Mouse (Mus musculus): ENCODE data around the gene Tas1r3.

Tas1r3 gene

DNA sequence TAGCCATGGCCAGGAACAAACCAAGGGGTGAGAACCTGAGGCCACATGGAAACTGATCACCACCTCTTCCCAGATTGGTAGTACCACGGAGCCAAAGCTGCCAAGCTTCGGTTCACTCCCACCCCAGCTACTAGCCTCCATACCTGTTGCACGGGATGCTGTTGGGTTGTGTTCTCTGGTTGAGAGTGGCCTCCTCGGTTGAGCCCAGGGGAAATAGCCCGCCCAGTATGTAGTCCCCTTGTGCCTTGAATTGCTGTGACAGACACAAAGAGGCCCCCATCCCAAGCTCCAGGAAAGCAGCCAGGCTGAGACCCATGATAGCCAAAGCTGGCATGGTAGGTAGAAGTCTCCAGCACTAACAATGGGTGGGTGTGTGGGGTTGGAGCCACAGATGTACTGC is at the start of gene Tas1r3:
Gene Tas1r3 (minus strand): TSS at position 362 of the 400 bp plus-strand sequence.
- in situ Hi-C loops (cut with MboI, MseI): no loop called here

GRCm38 (mm10) chr4:155908751-155909150 is 45.6 kb upstream of the Tas1r3 start:
- in situ Hi-C loops (cut with MboI, MseI): loop anchor here (5.0 to 10.0 kb wide), 2 partner anchors 64 to 316 kb away; no protein-coding TSS in a partner anchor

DNA sequence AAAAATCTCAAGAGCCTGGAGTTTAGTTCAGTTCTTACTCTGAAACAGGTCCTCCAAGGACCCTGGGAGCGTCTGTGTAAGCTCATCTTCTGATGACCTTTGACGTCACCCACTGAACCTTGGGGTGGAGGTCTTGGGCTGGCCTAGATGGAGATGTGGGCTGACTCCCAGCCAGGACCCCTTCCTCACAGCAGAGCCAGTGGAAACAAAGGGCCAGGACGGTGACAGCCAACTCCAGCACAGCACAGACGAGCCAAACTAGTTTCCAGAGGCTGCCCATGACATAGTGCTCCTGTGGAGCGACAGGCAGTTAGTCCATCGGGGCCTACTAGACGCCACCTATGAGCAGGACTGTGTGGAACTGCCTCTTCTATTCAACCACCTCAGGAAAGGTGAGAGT is 45.1 kb upstream of the Tas1r3 start:
- in situ Hi-C loops (cut with MboI, MseI): loop anchor here (5.0 to 10.0 kb wide), 2 partner anchors 64 to 317 kb away; no protein-coding TSS in a partner anchor

DNA sequence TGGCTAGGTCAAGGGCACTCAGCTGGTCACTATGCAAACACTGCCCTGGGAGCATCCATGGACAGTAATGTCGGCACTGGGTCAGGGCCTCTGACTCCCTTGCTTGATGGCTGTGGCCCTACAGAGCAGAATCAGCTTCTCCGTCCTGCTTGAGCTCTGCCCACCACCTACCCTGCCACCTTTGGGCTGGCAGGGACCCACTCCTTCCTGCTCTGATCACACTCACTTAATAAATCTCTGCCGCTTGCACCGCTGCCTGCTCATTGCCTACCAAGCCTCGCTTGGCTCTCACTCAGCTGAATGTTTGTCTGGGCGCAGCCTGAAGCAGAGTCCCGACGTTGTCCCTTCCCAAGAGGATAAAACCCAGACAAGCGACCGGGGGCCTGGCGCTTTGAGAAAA is 43.8 kb upstream of the Tas1r3 start:
- in situ Hi-C loops (cut with MboI, MseI): loop anchor here (5.0 to 10.0 kb wide), 2 partner anchors 65 to 318 kb away; no protein-coding TSS in a partner anchor

- in situ Hi-C loops (cut with MboI, MseI): loop anchor here (5.0 to 10.0 kb wide), 2 partner anchors 66 to 319 kb away; no protein-coding TSS in a partner anchor
These were observed 43.0 kb upstream of the Tas1r3 start for GRCm38 (mm10) chr4:155906125-155906524.

GRCm38 (mm10) chr4:155905634-155906033 is 42.5 kb upstream of the Tas1r3 start:
- in situ Hi-C loops (cut with MboI, MseI): loop anchor here (5.0 to 10.0 kb wide), 2 partner anchors 67 to 319 kb away; no protein-coding TSS in a partner anchor

DNA sequence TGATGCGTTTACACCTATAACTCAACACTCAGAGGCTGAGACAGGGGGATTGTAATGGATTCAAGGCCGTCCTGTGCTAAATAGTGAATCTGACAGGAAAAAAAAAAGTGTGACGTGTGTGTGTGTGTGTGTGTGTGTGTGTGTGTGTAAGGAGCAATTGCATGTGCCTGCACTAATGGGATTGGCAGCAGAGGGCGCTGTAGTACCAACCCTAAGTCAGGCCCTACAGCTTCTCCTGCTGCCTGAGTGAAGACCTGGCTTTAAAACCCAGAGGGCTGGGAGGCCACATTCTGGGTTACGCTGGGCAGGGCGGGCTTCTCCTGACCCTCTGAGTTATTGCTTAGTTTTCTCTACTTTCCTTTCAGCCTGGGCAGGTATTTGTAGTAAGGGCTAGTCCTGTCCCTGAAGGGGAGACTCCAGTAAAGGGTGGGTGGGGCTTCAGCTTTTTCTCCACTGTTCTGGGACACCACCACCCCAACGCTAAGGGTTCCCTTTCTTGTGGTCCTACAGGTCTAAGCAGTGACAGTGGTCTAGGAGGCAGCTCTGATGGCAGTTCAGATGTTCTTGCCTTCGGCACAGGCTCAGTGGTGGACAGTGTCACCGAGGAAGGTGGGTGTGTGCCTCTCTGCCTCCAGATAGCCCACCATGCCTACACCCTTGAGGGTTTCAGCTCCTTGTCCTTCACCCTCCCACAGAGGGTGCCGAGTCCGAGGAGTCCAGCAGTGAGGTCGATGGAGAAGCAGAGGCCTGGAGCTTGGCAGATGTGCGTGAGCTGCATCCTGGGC is 41.3 kb upstream of the Tas1r3 start:
- in situ Hi-C loops (cut with MboI, MseI): loop anchor here (5.0 to 10.0 kb wide), 2 partner anchors 68 to 320 kb away; no protein-coding TSS in a partner anchor

DNA sequence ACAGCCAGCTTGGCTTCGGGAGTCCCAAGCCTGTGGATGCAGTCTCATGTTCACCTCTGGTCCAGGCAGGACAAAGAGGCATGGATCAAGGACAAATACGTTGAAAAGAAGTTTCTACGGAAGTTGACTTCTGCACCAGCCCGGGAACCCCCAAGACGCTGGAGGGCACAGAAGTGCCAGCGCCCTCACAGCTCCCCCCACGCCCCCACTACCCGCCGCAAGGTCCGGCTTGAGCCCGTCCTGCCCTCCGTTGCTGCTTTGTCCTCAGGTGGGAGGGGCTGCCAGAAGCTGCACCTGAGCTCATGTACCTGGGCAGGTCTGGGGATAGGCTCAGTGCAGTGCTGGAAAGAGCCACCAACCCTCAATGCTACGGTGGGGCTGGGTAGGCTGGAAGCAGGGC is 40.1 kb upstream of the Tas1r3 start:
- in situ Hi-C loops (cut with MboI, MseI): loop anchor here (10.0 kb wide), 1 partner anchor 322 kb away; no protein-coding TSS in a partner anchor

DNA sequence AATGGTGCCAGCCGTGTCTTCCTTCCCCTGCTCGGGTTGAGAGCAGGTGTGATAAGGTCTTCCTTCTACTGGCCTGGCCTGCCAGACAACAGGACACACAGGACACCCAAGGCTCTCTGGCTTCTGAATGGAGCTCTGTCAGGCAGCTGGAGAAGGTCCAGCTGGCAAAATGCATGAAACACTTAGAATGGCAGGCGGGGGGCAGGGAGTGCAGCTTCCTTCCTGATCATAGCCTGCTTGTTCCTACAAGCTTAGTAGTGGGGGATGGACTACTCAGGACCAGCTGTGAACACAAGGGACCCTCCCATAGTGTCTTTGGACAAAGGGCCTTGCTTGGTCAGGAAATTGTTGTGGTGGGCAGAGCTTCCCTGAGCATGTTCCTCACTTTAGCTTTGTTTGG is 38.0 kb upstream of the Tas1r3 start:
- in situ Hi-C loops (cut with MboI, MseI): loop anchor here (10.0 kb wide), 1 partner anchor 324 kb away; no protein-coding TSS in a partner anchor

DNA sequence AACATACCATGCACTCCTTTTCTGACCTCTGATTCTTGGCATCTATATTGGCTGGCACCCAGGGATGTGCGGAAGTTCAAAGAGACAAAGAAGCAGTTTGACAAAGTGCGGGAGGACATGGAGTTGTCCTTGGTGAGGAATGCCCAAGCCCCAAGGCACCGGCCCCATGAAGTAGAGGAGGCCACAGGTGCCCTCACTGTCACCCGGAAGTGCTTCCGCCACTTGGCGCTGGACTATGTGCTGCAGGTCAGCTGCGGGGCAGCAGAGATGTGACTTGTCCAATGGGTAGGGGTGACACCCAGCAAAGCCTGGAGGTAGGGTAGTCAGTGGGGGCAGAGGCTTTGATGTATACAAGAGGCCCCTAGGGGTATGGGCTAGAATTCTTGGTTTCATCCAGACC is 36.2 kb upstream of the Tas1r3 start:
- in situ Hi-C loops (cut with MboI, MseI): loop anchor here (5.0 kb wide), 1 partner anchor 42 kb away; no protein-coding TSS in a partner anchor

GRCm38 (mm10) chr4:155898318-155898717 is 35.2 kb upstream of the Tas1r3 start:
- in situ Hi-C loops (cut with MboI, MseI): loop anchor here (5.0 kb wide), 1 partner anchor 41 kb away; no protein-coding TSS in a partner anchor

DNA sequence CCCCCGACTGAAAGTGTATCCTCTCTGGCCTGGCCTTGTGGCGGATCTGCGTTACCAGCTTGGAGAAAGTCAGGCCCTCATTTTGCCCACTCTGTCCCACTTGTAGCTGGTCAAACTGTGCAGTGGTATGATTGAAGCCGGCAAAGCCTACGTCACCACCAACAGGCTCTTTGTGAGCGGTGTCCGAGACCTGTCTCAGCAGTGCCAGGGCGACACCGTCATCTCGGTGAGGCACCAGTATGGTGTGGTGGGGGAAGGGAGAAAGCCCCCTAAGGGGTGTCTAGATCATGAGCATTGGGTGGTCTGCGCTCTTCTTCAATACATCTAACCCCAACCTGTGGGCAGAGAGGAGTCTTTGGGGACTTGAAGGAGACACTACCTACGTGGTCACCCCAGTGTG is 33.3 kb upstream of the Tas1r3 start:
- in situ Hi-C loops (cut with MboI, MseI): loop anchor here (5.0 kb wide), 1 partner anchor 39 kb away; no protein-coding TSS in a partner anchor

GRCm38 (mm10) chr4:155895826-155896225 is 32.7 kb upstream of the Tas1r3 start:
- in situ Hi-C loops (cut with MboI, MseI): loop anchor here (5.0 kb wide), 1 partner anchor 39 kb away; no protein-coding TSS in a partner anchor

DNA sequence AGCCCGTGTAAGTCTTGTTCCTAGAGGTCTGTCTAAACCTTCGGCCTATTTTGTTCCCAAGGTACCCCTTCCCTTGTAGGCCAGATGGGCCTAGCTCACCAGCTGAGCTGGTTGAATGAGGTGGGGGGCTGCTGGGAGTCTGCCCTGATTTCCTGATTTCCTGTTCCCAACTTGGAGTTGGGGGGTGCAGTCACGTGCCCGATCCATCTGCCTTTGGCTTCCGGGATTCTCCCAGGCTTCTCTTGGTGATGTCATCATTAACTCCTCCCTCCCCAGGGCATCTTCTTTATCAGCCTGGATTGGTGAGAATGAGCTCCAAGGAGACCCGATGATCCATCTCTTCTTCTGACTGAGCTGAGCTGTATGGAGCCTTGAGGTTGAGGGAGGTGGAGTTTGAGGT is 32.1 kb upstream of the Tas1r3 start:
- in situ Hi-C loops (cut with MboI, MseI): loop anchor here (5.0 kb wide), 1 partner anchor 38 kb away; no protein-coding TSS in a partner anchor

GRCm38 (mm10) chr4:155894311-155894881 is 31.2 kb upstream of the Tas1r3 start:
- in situ Hi-C loops (cut with MboI, MseI): no loop called here

GRCm38 (mm10) chr4:155893212-155893690 is 30.1 kb upstream of the Tas1r3 start:
- in situ Hi-C loops (cut with MboI, MseI): no loop called here

DNA sequence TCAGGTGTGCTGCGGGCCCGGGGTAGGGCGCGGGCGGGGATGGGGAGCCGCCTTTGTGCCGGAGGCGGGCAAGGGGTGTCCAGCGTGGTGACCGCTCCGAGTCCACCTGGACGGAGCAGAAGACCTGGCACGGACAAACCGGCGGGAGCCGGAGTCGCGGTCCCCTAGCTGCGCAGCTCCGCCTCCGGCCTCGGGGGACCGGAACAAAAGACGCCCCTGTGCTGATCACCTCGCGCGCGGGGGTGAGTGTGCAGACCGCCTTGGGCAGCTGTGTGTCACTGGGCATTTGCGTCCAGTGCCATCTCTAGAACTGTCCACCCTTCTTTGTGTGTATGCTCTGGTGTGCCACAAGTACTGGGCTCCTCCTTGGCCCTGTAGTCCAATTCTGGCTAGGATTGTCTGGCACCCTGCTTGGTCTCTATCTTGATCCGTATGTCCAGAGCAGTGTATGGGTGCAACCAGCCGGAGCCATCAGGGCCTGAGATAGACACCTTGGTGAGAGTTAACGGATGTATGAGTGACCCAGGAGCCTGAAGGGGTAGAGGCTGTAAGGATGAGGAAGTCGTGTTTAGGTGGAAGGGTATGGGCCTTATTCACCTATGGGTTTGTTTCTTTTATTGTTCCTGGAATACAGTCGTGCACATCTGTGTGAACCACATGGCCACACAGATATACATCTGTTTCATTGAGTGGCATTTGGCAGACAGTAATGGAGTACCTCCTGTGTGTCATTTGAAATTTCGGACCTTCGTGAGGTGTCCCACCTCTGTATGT is 29.5 kb upstream of the Tas1r3 start:
- in situ Hi-C loops (cut with MboI, MseI): no loop called here

- in situ Hi-C loops (cut with MboI, MseI): no loop called here
These were observed 28.9 kb upstream of the Tas1r3 start for GRCm38 (mm10) chr4:155892017-155892416.

DNA sequence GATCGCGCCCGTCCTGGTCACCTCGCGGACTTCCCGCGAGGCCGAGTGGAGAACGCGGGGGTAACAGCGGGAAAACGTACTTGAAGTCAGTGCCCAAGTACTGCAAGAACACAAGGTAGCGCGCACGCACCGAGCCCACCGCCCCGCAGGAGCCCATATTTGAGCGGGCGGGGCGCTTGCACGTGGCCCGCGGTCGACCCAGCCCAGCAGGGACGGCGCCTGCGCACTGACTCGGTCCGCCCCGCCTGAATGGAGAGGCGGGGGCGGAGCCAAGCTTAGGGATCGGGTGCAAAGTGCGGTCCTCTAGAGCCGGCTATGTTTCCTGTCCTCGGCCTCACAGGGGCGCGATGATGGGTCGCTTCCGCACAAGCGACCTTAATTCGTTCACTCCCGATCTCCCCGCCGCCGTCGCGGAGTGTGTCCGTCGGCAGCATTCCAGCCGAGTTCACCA is 28.4 kb upstream of the Tas1r3 start, which contains the start of the genes Pusl1 and Acap3:
Gene Pusl1 (minus strand): TSS at position 231 of the 451 bp plus-strand sequence.
Gene Acap3 (plus strand): TSS at position 272 of the 451 bp plus-strand sequence.
- in situ Hi-C loops (cut with MboI, MseI): no loop called here

GRCm38 (mm10) chr4:155891011-155891471 is 27.9 kb upstream of the Tas1r3 start:
- in situ Hi-C loops (cut with MboI, MseI): no loop called here

- in situ Hi-C loops (cut with MboI, MseI): no loop called here
These were observed 26.2 kb upstream of the Tas1r3 start for GRCm38 (mm10) chr4:155889316-155889715.

Measured in T-helper 2 cell (primary cell).